Mouse (Mus musculus) telencephalon, adult 2 months (tissue): Measurements from ENCODE around the gene Dmrta2.

ENCODE experiments used
- DNase-seq: peaks from one replicate; pipeline ENCODE4 v3.0.0-alpha.2; 2011; ENCODE audit warnings: low read depth, low spot score

Gene Dmrta2

DNA sequence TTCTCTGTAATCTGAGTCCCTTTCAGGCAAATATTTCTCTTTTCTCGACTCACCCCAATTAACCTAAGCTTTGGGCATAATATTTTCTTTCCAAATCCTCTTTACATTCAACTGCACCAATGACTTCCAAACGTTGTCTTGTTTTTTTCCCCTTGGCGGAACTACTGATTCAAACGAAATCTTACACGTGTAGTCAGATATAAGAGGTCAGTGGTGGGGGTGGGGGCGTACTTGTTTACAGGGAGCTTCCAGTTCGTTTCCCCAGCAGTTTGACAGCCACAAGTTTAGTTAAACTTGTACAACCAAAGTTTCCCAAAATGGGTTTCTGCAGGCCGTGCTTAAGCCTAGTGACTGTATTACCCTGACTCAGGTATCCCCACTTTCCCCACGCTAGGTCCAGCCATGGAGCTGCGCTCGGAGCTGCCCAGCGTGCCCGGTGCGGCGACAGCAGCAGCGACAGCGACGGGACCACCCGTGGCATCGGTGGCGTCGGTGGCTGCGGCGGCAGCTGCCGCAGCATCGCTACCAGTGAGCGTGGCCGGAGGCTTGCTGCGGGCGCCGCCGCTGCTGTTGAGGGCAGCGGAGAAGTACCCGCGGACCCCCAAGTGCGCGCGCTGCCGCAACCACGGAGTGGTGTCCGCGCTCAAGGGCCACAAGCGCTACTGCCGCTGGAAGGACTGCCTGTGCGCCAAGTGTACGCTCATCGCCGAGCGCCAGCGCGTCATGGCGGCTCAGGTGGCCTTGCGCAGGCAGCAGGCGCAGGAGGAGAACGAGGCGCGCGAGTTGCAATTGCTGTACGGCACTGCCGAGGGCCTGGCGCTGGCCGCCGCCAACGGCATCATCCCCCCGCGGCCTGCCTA, 1.8 kb downstream of the Dmrta2 start:
- DNase-seq = no peak

DNA sequence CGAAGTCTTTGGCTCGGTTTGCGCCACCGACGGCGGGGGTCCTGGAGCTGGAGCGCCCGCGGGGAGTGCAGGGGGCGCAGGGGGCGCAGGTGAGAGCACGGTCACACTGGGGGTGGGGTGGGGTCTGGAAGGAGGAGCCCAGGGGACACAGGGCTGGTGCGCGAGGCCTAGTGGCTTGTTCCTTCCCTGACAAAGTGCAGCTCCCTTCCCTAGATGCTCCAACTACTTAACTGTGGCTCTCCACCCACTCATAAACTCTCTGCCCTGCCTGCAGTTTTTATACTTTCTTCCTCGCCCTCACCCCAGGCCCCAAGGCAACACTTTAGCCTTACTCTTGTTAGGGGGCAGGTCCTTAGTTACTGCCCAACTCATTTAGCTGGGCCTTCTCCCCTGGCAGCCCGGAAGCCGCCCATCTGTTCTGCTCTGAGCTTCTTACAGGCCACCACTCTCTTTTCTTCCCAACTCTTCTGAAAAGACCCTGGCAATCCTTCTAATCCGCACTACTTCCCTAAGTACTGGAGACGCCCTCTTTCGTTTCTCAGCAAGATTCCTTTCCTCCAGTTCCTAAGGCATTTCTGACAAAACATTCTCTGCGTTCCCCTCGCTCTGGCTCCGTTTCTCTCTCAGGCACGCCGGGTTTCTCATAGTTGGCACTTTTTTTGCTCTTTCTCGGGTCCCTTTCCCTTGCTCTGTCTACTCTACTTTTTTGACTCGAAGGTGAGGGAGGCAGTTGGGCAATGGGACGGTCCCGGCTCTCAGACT, 2.6 kb downstream of the Dmrta2 start:
- DNase-seq = no peak

DNA sequence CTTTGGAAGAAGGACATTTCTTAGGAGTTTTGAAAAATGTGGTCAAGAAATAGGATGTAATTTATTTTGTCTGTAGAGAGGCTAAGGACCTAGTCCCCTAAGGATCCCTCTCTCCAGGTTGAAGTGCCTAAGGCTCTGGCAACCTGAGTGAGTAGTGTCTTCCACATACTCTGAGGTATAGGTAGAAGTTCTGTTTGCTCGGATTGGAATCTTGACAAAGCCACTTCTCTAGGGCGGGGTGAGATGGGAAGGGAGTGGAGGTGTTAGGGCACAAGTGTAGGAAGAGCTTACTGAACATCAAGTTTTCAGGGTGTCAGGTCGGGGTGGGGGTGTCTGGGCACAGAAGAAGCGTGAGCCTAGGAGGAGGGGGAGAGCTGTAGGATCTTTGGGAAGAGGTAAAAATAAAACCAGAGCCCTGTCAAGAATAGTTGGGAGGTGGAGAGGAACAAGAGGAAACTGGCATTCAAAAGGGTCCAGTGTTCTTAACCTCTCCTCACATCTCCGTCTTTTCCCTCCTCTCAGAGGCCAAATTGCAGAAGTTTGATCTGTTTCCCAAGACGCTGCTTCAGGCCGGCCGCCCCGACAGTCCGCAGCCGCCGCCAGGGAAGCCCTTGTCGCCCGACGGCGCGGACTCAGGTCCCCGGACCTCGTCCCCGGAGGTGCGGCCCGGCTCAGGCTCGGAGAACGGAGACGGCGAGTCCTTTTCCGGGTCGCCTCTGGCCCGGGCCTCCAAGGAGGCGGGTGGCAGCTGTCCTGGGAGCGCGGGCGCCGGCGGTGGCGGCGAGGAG, 3.4 kb downstream of the Dmrta2 start:
- no peak for DNase-seq

DNA sequence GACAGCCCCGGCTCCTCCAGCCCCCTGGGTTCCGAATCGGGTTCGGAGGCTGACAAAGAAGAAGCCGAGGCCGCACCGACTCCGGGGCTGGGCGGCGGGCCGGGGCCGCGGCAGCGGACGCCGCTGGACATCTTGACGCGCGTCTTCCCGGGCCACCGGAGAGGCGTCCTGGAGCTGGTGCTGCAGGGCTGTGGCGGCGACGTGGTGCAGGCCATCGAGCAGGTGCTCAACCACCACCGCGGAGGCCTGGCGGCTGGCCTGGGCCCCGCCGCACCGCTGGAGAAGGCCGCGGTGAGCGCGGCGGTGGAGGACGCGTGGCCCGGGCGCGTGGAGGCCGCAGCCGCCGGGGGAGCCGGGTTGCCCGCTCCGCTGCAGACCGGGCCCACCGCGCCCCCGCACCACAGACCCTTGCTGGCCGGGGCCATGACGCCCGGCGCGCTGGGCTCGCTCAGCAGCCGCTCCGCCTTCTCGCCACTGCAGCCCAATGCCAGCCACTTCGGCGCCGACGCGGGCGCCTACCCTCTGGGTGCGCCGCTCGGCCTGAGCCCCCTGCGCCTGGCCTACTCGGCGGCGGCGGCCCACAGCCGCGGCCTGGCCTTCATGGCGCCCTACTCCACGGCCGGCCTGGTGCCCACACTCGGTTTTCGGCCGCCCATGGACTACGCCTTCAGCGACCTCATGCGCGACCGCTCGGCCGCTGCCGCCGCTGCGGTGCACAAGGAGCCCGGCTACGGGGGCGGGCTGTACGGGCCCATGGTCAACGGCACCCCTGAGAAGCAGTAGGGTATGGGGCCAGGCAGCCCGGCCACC, 4.2 kb downstream of the Dmrta2 start:
- no peak for DNase-seq

DNA sequence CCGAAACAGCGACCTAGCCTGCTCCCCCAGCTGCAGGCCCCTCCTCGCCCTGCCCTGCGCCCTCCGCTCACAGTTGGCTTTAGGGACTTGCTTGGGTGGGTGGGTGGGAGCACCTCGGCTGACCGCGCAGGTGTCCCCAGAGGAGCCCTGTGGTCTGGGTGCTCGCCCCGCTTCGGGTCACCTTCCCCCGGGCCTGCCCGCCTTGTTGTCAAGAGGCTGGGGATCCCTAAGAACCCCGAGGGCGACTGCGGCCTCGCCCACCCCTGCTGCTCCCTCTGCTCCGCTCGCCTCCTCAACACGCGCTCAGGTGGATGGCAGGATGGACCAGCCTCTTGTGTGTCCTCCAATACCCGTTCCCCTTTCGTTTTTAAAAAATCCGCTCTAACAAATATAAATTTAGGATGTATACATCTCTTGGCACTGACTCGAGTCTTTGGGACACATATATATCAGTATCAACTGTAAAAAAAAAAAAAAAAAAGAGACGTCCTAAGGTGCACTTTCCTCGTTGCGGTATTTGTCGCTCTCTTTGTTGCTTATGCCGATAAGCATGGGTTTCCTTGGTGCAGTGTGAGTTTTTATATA, 4.9 kb downstream of the Dmrta2 start:
- DNase-seq = no peak

DNA sequence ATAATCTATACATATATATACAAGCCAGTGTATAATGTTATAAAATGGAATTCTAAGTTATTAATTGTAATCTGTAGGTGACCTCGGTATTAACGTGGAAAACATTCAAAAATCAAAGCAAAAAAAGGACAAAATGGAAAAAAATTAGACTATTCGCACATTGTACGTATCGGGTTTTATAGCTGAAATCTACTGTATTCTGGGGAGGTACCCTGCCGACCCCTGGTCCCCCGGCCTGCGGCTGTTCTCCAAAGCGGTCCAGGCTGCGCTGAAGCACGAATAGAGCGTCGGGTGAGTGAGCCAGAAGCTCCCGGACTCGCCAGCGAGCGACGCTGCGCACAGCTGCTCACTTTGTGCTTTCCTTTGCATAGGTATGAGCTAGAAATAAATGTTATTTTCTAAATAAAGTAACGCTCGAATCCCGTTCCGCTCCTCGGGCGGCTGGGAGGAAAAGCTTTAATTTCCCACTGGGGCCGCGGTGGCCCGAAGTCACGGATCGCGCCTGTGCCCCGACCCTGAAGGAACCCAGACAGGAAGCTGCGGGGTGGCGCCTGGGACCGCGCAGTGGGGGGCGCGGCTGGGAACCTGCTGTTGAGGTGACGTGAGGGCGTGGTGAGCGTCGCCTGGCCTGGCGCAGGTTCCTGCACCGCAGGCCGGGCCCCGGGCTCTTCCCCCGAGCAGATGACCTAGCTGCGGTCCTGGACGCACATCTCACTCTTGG, 5.6 kb downstream of the Dmrta2 start:
- DNase-seq = no peak

DNA sequence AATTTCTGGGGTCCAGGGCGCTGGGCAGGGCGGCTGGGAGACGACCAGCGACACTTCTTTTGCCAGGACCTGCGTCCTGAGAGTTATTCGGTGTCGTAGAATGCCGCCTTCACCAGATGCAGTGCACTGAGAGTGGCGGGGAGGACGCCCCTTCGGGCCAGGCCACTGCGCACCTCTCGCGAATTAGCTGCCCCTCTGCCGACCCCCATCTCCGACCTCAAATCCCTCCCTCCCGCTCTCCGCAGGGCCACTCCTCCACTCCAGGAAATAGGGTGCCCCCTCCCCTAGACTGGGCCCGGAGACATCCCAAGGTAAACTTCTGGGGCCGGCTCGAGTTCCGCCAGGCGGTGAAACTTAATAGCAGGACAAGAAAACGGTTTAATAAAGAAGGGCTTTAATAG, 6.2 kb downstream of the Dmrta2 start:
- DNase-seq = no peak

DNA sequence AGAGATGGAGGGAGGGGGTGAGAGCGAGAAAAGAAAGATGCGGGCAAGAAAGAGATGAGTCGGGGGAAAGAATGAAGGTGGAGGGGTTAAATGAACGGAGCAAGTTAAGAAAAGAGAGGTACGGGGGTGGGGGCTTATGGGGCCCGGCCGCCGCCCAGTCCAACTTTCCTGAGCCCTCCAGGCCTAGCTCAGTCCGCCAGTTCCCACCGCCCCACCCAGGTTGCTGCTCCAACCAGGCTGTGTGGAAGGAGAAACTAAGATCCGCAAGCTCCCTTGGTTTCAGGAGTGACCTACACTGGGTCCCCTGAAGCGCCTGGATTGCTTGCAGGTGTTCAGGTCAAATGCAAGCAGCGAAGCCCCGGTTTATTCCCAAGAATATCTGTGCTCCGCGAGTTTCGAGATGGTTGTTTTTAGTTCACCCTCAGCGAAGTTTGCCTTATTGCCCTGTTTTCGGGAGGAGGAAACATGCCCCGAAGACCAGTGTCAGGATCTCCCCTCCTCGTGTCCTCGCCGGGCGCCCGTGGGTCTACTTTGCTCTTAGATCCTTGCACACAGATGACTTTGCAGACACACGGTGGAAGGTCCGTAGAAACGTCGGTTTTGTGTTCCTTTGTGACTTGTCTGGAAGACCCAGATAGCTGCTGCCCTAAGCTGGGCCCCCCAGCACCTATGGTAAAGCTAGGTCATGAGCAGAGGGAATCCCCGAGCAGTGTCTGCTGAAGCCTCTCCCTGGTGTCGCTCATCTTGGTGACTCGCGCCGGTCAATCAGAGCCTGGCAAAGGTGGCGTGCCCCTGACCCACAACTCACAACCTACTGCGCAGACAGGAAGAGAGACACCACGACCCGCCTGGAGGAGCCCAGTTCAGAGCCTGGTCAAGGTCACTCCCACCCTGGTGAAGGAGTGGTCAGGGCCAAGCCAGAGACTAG, 6.9 kb downstream of the Dmrta2 start:
- DNase-seq = no peak

DNA sequence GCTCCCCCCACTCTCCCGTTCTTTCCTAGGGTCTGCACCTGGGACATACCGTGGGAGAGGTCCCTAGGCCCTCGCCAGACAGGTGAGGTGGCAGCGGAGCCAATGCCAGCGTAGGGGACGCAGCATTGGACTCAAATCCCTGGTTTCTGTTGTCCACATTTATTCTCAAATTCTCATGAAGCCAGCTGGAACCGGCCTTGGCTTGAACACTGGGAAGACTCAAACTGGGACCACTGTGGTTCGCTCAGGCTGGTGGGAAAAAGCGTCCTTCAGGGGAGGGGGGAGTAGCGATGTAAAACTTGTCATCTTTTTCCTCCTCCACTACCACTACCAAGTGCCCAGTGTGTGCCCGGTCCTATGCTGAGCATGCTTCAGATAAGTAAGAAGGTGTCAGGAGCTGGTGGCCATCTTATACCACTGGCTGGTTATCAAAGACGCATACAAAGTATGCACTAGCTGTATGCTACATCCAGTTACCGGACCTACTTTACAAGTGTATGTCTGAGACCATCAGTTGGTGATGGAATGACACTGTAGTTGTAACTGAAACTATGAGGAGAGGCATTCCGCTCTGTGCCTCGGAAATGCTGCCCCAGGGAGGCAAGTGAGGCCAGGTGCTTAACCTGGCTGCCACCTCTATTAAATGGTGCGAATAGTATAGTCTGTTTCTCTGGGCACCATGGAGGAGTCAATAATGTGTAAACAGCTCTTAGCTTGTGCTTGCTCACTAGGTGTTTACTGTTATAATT, 7.7 kb downstream of the Dmrta2 start:
- DNase-seq = no peak

DNA sequence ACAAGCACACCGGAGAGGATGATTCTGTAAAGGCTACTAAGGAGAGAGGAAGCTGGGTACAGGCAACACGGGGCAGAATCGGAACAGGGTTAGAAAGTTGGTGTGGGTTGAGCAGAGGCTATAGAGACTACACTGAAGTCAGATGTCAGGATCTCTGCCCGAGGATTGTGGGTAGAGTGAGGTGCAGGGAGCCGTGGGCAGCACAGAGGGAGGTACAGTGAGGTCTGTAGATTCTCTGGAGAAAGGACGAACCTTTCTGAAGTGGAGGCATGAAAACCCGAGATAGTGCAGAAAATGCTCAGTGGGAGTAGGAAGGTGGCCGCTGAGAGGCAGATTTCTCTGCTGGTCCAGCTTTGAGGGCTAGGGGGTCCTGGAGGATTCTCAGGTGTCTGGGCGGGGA, 8.4 kb downstream of the Dmrta2 start:
- DNase-seq = no peak

DNA sequence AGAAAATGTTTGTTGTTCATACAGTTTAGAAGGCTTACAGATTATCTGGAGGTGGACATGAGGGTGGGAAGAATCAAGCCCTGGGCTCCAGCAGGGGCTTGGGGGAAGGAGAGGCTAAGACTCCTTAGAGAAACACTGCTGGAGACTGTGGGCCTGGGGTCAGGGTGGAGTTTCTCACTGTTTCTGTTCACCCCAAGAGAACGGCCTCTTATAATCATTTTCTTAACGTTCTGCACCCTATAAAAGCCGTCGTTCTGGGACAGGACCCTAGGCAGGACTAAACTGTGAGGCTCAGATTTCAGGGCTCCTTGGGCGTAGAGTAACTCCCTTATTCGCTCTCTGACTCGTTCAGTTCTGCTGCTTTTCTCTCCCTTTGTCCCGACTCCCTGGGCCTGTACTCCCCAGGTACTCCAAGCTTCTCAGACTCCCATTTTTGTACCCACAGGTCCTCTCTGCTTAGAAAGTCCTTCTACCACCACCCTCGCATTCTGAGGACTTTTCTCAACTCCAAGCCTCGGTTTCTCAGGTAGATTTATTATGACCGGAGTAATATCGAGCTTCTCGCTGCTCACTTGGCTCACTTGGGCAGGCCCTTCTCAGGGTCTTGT, 9.0 kb downstream of the Dmrta2 start:
- DNase-seq = no peak

DNA sequence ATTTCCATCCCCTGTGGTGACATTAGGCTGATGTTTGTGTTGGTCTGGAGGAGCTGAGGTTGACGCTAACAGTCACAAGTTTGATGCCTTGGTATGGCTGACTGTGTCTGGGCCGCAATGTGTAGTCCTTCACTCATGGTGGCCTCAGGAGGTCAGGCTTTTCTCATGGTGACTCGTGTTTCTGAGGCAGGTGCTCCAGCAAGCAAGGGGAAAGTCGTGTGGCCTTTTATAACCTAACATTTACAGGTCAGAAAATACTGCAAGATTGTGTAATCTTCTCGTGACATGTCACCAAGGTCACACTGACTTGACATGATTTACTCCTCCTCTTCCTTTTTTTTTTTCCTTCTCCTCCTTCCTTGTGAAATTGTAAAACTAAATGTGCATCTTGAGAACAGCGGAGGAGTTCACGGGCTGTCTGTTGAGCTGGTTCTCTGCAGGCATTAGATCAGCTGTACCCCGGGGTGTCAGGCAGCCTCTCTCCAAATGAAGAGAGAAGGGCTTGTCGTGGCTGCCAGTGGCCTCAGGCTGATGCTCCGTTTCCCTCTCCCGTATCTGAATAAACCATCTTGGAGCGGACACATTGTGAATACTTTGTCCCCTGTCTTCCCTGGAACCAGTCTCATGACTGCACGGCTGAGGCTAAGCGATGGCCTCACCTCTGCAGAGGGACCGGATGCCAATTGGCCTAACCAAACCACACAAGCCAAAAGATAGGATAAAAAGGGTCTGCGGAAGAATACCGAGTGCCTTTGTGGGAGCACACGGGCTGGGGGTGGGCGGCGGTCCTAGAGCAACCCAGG, 9.9 kb downstream of the Dmrta2 start:
- no peak for DNase-seq

DNA sequence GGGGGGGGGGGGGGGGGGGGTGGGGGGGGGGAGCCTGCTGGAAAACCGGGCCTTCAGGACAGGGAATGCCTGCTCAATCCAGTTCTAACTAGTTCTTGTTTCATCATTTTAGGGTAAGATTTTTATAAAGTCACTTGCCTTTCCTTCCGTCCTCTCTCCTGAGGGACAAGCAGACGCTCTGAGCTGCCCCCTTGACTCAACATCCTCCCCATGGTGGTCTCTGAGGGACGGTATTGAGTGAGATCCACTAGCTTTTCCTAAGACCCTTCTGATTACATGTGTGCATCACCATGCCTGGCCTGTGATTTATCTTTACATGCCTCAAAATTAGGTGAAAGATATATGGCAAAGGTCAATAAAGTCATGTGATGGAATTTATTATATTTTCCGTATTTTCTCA, 10.6 kb downstream of the Dmrta2 start:
- DNase-seq = no peak

DNA sequence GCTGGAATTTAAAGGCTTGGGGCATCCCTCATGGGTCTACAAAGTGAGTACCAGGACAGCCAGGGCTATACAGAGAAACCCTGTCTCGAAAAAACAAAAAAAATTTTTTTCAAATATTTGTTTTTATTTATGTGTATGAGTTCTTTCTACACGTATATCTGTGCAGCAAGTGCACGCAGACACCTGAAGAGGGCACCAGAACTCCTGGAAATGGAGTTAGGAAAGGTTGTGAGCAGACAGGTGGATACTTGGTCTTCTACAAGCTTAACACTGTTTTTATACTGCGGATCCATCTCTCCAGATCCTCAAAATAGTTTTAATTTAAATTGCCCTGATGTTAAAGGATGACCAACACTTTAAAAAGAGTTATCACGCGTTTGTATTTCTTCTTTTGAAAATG, 11.4 kb downstream of the Dmrta2 start:
- no peak for DNase-seq

DNA sequence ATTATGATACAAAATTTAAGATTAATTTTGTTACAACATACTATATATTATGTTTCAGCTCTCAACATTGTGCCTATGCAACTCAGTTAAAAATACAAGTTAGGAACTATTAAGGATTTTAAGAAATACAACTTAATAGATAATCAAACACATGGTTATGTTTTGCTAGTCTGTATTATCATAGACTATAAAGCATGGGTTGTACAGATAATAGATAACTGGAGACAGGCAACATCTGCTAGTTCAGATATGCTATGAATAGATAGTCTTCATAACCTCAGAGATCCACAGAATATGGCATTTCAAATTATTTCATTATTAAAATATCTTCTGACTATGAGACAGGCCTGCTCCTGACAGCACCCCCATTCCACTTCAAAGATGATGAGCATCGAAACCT, 28.2 kb downstream of the Dmrta2 start:
- DNase-seq = no peak

DNA sequence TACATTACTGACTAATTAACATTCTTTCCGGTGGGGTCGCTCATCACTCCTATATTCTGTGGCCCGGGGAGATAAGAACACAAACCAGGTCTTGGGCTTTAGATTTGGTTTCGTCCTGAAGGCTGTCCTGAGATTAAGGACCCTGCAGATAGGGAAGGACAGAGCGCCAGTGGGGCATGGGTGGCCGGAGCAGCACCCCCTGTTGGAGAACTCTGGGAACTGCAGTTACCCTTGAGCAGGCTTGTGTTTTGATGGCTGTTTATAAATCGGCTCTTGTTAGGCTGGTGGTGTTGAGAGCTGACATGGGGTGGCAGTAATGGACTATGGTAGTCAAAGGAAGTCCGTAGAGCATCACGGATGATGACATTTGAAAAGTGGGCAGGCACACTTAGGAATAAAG, 41.3 kb downstream of the Dmrta2 start:
- DNase-seq = no peak

DNA sequence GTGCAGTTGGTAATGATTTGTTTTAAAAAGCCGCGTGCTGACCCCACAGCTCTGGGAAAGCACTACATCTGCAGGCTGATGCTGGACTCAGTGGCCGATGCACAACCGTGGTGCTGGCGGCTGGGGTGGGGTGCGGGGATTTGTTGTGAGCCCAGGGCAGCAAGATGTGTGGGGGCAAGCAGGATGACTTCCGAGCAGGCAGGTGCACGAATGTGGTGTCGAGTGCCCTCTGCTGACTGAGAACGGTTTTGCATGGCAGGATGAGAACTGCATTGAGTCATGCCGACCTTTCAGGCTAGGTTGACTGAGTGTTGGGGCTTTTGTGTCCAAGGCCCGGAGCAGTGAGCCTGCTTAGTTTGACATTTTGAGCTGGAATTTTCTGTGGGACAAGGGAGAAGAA, 42.4 kb downstream of the Dmrta2 start:
- no peak for DNase-seq
